ENCODE assay signal across 9 mouse cellular contexts in genomic region chr6:134793046-134793806, GRCm38 (mm10). TPM values are rescaled to one million over a fixed set of nuclear protein-coding genes. Genes with fewer than 3 reads are reported as not detected.
DNase-seq lines count a peak whose midpoint lies in the region; ATAC-seq lines count a peak whose summit lies in the region.
"Had no signal": no experiment of that assay in that cellular context is flagged by ENCODE, and none has a peak within 500 bp of the region (broad histone marks: within the 10 kb centered on the region; RNA-seq: fewer than 3 reads in every experiment).

No protein-coding gene starts in this region.

- H3K27ac ChIP-seq in forebrain, embryonic 10.5 days = peak overlapping the region; percentile 98
- peak overlapping the region; percentile 97; the same call in 1 of the 2 replicates for H3K27ac ChIP-seq in limb, embryonic 13.5 days
- H3K27ac ChIP-seq in stomach, embryonic 16.5 days (ENCODE audit: low read length) = peak overlapping the region; percentile 77

- peak overlapping the region; percentile 79 for H3K4me3 ChIP-seq in forebrain, embryonic 10.5 days
- H3K4me3 ChIP-seq in limb, embryonic 13.5 days = peak overlapping the region; percentile 76
- H3K4me3 ChIP-seq in stomach, embryonic 16.5 days (replicated peaks; ENCODE audit: low read length) = peak overlapping the region; percentile 78

- peak overlapping the region; percentile 83 for H3K9ac ChIP-seq in limb, embryonic 13.5 days
- peak overlapping the region; percentile 91 for H3K9ac ChIP-seq in stomach, embryonic 16.5 days (ENCODE audit: low read length)

- H3K4me1 ChIP-seq in forebrain, embryonic 10.5 days = peaks cover 34% of the 10 kb centered on the region
- H3K4me1 ChIP-seq in limb, embryonic 13.5 days = peaks cover 13% of the 10 kb centered on the region
- peaks cover 13% of the 10 kb centered on the region for H3K4me1 ChIP-seq in stomach, embryonic 16.5 days (ENCODE audit: control insufficient read depth, insufficient read depth, low read length)

- 36% methylated on average over 21 of the region's 21 CpGs for WGBS in forebrain, embryonic 10.5 days
- 40% methylated on average over 21 of the region's 21 CpGs for WGBS in limb, embryonic 13.5 days
- WGBS in stomach, embryonic 16.5 days = 46% methylated on average over 21 of the region's 21 CpGs

- 0 out of 2 replicates have a peak, but pooled peaks cover under 1% of the 10 kb centered on the region for H3K36me3 ChIP-seq in forebrain, embryonic 10.5 days (replicated peaks)
- H3K36me3 ChIP-seq in limb, embryonic 13.5 days = no peaks in the 10 kb centered on the region
- no peaks in the 10 kb centered on the region for H3K36me3 ChIP-seq in stomach, embryonic 16.5 days (ENCODE audit: control insufficient read depth, insufficient read depth, low read length)

- ATAC-seq in limb, embryonic 13.5 days (ENCODE audit: low FRiP score, low read depth) = no peak
- no peak for ATAC-seq in stomach, embryonic 16.5 days (ENCODE audit: insufficient read depth, low FRiP score)

- no peaks in the 10 kb centered on the region for H3K9me3 ChIP-seq in forebrain, embryonic 10.5 days
- H3K9me3 ChIP-seq in limb, embryonic 13.5 days = no peaks in the 10 kb centered on the region
- no peaks in the 10 kb centered on the region for H3K9me3 ChIP-seq in stomach, embryonic 16.5 days (replicated peaks; ENCODE audit: control insufficient read depth, low read length)

- peaks cover 15% of the 10 kb centered on the region for H3K27me3 ChIP-seq in forebrain, embryonic 10.5 days (ENCODE audit: poor library complexity, severe bottlenecking)
- 0 out of 2 replicates have a peak, but pooled peaks cover 3% of the 10 kb centered on the region for H3K27me3 ChIP-seq in limb, embryonic 13.5 days
- no peaks in the 10 kb centered on the region for H3K27me3 ChIP-seq in stomach, embryonic 16.5 days (ENCODE audit: control insufficient read depth, insufficient read depth, low read length)
- H3K27me3 ChIP-seq: Patski had no signal

- peak overlapping the region; percentile 65 for H3K4me2 ChIP-seq in limb, embryonic 13.5 days (replicated peaks)
- peak overlapping the region; percentile 68 for H3K4me2 ChIP-seq in stomach, embryonic 16.5 days (ENCODE audit: low read depth, low read length)

- DNase-seq in frontal cortex, postnatal 36 days (ENCODE audit: low spot score in 2 of 2) = peak; percentile 6 to 14
- no peak for DNase-seq in frontal cortex, postnatal 14 days (ENCODE audit: low spot score in 2 of 2)
- peak; percentile 30 for DNase-seq in 3134 (ENCODE audit: extremely low read depth, insufficient read length, low spot score)
- DNase-seq in forebrain, embryonic 10.5 days (ENCODE audit: extremely low spot score, low spot score) = no peak
- DNase-seq in urinary bladder, adult 18-20 months (ENCODE audit: low spot score in 2 of 2) = no peak
- no peak for DNase-seq in frontal cortex, postnatal 25 days (ENCODE audit: low spot score in 2 of 2)

RNA-seq across cellular contexts. Expression of gene Dusp16, which starts 0.8 kb away (rescaled TPM):
- 16.0 and 19.7 TPM in 2 replicates for polyA plus RNA-seq in forebrain, embryonic 10.5 days (2016; fragmentation: Nextera tagmentation; extraction: Ambion mirVana)
- polyA plus RNA-seq in limb, embryonic 13.5 days (2015; fragmentation: Nextera tagmentation; extraction: Ambion mirVana) = 16.8 and 17.1 TPM in 2 replicates
- 18.5 and 19.2 TPM in 2 replicates for polyA plus RNA-seq in stomach, embryonic 16.5 days (2015; fragmentation: Nextera tagmentation; extraction: Ambion mirVana)

RNA-seq across cellular contexts. Expression of gene Crebl2, which starts 36.7 kb away (rescaled TPM):
- 0.86 and 1.1 TPM in 2 replicates for polyA plus RNA-seq in forebrain, embryonic 10.5 days (2016; fragmentation: Nextera tagmentation; extraction: Ambion mirVana)
- polyA plus RNA-seq in limb, embryonic 13.5 days (2015; fragmentation: Nextera tagmentation; extraction: Ambion mirVana) = 2.6 and 3.0 TPM in 2 replicates
- polyA plus RNA-seq in stomach, embryonic 16.5 days (2015; fragmentation: Nextera tagmentation; extraction: Ambion mirVana) = 3.3 and 3.9 TPM in 2 replicates

Comparison
In these comparisons a context has a peak if more than half of its experiments do, and no peak if none do; other contexts are left out.
1. DNase-seq: peak in frontal cortex, postnatal 36 days (2 of 2) and 3134 (single experiment); none in frontal cortex, postnatal 14 days (0 of 2), forebrain, embryonic 10.5 days (single experiment), urinary bladder, adult 18-20 months (0 of 2) and frontal cortex, postnatal 25 days (0 of 2).
2. Peak in every context shown above with its lines, with median percentiles within 50 percentile points of each other: H3K27ac ChIP-seq and H3K4me3 ChIP-seq.